Mouse (Mus musculus) large intestine, adult 2 months (tissue): ENCODE data around the gene Mogat1. TPM values are rescaled to one million over a fixed set of nuclear protein-coding genes. Genes with fewer than 3 reads are reported as not detected.
"Not testable (repeated sequence)": the region's sequence is repeated elsewhere in the genome, so short reads cannot be mapped to it uniquely, and the experiment has no call there.

Experiments
- DNase-seq: peaks from one replicate; pipeline ENCODE4 v3.0.0-alpha.2; 2012; ENCODE audit warnings: low read depth, low spot score
- WGBS: fragments of 180-500 bp; shearing (Covaris S2); methylation state at CpG from one replicate; pipeline ENCODE4 v1.1.7; 2018; 5-methylcytosine and 5-hydroxymethylcytosine counted together
- polyA plus RNA-seq: library from polyadenylated mRNA; depleted of rRNA; stranded (reverse); fragments of >200 nt; gene quantifications from 2 replicates; pipeline ENCODE4 v1.2.3, GENCODE M21; 2012; rRNA removed

Gene Mogat1
- polyA plus RNA-seq, 1 experiment = 0.98 TPM

DNA sequence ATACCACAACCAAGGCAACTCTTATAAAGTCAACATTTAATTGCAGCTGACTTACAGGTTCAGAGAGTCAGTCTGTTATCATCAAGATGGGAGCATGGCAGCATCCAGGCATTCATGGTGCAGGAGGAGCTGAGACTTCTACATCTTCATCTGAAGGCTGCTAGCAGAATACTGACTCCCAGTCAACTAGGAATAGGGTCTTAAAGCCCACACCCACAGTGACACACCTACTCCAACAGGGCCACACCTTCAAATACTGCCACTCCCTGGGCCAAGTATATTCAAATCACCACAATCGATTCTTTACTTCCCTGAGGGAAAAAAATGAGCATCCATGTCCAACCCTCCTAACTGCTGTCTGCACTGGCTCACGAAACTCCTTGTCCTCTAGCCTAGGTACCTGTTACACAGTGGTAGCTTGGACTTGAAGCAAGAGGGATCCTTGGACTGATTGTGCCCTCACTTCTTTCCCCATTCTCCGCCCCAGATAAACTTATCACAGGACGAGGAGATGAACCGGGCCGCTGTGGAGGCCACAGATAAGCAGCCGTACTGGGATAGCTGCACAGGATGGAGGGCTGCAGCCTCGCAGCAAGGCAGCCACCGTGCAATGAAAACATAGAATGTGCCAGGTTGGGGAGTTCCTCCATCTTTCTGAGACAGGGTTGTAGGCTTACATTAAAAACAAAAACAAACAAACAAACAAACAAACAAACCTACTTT lies 23.8 kb downstream of the Mogat1 start:
- no peak for DNase-seq
- WGBS = 87% methylated on average over 9 of the region's 9 CpGs

DNA sequence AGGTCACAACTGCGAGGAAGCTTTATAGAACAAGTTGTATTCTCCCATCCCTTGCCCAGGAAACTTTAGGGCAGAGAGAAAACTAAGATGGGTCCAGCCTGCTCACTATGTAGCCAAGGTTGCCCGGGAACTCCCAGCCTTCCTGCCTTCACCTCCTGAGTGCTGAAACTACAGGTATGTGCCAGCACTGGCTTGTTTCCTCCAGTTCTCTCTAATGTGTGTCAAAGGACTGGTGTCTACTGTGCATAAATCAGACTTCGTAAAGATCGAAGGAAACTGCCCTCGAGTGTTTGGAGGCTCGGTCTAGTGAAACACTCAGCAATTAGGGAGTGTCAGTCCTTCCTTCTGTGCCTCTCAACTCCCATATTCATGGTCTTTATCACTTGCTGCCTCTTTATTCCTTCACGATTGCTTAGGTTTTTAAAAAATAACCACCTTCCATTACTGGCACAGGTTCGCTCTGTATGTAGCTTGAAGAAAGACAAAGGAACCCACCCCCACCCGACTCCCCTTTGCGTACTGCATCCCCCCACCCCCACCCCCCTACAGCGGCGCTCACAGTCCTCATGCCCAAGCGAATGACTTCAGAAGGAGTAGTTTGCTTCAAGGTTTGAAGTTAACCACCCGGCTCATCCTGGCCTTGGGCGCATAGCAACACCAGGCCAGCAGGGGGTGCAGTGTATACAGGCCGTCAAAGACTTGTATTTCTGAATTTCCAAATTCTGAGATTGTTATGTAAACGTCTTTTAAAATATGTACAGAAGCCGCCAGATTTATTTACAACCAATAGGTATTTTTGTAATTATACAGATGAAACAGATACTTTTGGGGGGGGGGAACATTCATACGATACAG lies 25.7 kb downstream of the Mogat1 start:
- WGBS = 26% methylated on average over 19 of the region's 19 CpGs

DNA sequence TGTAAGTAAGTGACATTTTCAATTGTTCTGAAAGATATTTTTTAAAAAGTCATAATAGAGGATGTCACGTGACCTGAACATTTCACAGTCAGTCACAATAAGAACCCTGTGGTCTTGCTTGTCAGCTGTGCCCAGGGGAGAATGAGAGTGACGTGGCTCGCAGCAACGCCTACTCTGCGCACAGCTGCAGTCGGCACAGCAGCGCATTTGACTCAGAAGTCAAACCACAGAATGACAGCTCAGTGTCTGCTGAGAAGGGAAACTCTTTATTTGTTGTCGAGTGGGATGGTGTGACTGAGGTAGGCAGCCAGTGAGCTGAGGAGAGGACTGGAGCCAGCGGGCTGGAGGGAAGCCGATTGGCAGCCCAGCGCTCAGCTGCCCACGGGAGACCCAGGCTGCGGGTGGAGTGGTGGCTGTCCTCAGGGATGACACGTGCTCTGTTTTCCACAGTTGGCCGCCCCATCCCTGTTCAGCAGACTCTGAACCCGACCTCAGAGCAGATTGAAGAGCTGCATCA lies 26.8 kb downstream of the Mogat1 start:
- DNase-seq = no peak
- 43% methylated on average over 16 of the region's 16 CpGs for WGBS

More for the DNA sequence above, 25.7 kb downstream of the Mogat1 start:
- DNase-seq = no peak

DNA sequence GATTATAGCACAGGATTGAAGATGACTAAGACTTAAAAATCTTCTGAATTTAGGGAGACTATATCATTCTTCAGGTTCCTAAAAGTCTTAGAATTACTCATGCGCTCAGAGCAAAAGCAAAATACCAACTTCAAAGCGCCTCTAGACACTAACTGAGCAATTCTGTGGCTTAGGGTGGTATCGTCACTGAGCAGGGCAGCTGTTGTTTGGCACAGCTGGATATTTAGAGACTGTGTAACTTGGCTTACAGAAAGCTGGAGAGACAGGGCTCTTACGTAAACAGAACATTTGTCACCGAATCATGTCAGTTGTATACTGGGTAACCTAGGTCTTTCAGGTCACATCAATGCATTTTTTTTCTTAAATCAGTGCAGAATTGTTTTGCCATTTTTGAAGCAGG lies 27.6 kb downstream of the Mogat1 start:
- no peak for DNase-seq
- WGBS = 50% methylated on average over 5 of the region's 5 CpGs

DNA sequence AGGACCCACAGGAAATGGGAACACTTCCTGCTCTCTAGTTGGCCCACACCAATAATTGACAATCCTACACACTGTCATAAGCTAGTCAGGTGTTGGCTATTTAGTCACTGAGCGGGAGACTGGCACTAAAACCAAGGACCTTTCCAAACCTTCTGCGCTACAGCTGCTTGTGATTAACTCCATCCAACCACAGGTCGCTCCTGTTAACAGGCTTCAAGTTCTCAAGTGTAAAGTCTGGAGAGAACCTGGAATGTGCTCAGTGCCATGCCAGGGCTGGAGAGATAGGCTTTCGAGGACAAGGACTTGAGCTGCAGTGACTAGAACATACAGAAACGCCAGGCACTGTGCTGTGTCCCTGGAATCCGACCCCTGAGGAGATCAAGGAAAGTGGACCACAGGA lies 28.4 kb downstream of the Mogat1 start:
- WGBS = 79% methylated on average over 6 of the region's 6 CpGs
- no peak for DNase-seq

DNA sequence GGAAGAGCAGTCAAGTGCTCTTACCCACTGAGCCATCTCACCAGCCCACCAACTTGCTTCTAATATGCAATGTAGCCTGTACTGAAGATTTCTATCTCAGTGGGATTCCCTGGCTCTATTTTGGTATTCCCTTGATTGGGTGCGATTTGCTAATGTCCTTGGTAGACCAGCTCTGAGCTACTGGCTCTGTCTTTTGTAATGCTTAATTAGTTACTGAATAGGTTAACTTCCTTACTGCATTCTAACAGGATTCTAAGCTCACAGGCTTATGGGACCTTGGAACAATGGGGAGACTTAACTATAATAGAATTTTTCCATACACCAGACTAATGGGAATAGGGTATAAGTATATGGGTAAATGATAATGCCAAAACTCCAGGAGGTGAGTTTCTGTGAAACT lies 32.8 kb downstream of the Mogat1 start:
- WGBS = 93% methylated on average over 1 of the region's 1 CpGs

DNA sequence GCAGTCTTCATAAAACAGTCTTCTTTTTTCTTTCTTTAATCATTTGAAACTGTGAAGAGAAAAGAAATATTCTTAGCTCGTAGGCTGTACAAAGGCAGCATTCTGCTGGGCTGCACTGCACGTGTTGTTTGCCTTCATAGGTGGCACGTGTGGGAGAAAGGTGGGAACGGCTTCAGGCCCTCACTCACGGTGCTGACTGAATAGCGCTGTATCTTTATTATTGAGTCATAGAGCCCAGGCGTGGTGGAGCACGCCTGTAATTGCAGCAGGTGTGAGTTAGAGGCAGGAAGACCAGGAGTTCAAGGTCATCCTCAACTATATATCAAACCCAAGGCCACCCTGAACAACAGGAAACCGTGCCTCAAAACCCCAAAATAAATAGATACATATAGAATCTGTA lies 35.5 kb downstream of the Mogat1 start:
- WGBS = 26% methylated on average over 9 of the region's 9 CpGs
- no peak for DNase-seq

More for the DNA sequence above, 32.8 kb downstream of the Mogat1 start:
- DNase-seq = not testable (repeated sequence)

DNA sequence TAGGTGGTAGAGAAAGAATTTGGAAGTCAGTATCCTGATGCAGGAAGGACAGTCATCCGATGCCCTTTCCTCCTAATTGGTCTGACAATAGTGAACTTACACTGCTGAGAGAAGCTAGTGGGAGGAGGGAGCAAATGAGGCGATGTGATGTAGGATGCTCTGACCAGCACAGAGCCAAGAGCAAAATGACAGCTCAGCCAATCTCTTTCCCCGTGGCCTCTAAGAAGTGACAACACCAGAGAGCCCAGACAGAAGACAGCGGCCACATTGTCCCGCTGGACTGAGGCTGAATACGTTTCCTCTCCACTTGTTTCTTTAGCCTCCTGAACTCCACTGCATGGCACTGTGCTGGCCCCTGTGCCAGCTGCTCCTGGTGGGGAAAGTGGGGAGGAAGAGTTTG lies 38.2 kb downstream of the Mogat1 start:
- no peak for DNase-seq
- 73% methylated on average over 6 of the region's 6 CpGs for WGBS

DNA sequence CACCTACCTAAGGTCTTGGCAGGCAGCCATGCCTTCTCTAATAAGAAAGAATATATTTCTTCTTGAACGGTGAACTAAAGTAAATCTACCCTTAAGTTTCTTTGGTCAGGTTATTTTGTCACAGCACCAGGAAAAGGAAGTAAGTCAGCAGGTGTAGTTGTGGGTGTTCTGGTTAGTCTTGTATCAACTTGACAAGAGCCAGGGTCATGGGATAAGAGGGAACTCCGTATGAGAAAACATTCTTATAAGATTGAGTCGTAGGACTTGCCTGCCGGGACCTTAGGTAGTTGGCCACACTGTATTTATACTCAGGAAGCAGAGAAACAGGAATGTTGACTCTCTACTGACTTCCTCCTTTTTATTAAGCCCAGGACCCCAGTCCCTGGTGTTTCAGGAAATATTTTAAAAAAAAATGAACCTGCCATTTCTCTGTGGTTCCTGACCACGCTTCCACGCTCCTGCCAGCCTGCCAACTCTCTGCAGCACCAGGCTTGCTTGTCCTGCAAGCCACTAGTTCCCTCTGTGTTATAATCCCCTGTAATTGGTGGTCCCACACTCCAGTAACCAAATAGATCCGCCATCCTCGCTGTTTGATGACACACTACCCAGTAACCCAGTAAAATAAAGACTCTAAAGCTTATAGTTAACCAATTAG lies 43.3 kb downstream of the Mogat1 start:
- 59% methylated on average over 8 of the region's 8 CpGs for WGBS
- no peak for DNase-seq

DNA sequence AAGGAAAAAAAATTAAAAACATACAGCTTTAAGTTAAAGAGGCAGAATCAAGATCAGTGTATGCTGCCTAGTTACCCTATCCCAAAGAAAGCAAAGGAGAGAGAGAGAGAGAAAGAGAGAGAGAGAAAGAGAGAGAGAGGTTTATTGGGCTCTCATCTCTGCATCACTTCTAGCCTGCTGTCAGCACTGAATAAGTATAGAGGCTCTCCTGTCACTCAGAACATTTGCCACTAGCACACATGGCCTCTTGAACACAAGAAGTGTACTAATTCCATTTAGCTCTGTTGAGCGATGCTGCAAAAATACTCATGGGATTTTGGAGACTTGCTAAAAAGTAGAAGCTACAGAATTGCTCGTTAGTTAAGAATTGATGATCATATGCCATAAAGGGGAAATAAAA lies 56.2 kb downstream of the Mogat1 start:
- 90% methylated on average over 2 of the region's 2 CpGs for WGBS
- no peak for DNase-seq

DNA sequence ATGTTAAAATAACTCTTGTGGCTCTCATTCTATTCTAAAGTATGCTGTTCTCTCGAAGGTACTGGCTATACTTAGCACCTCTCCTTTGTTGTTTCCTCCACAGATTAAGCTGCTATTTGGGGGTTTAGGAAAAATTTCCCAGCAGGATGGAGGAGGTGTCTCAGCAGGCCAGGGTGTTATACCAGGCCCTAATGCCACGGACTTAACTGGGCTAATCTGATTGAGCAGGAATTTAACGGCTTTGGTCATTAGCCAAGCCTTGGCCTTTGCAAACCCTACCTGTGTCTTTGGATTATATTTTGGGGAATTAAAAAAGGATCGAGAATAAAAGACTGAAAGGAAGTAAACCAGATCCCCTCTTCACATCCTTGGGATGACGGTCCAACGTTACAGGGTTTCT lies 56.6 kb downstream of the Mogat1 start:
- no peak for DNase-seq
- WGBS = 62% methylated on average over 6 of the region's 6 CpGs

DNA sequence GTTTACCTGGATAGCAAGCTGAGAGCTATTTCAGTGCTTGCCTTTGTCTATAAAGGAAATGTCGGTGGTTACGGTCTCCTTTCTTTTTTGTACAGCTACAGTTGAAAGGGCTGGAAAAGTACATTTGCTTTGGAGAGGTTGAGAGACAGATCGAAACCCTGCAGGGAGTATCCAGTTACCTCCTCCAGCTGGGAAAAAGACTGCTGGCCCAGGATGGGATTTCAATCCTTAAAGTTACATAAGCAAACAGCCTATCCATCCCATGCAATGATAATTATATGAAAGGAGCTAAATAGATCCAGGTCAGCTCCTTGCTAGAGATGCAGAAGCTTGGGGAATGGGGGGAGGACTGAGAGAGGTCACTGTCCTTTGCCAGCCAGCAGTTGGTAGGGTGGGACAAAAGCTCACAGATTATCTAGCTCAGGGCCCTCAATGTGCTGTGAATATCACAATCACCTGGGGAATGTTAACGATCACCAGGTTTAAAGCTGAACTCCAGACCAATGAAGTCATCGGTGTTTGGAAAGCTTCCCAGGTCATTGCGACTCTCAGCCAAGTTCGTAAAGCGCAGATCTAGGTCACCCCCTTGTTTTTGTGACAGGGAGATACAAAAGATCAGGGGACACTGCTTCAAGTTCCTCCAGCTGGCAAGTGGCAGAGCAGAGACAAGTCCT lies 57.2 kb downstream of the Mogat1 start:
- WGBS = 32% methylated on average over 8 of the region's 8 CpGs
- peak; percentile 19 for DNase-seq

DNA sequence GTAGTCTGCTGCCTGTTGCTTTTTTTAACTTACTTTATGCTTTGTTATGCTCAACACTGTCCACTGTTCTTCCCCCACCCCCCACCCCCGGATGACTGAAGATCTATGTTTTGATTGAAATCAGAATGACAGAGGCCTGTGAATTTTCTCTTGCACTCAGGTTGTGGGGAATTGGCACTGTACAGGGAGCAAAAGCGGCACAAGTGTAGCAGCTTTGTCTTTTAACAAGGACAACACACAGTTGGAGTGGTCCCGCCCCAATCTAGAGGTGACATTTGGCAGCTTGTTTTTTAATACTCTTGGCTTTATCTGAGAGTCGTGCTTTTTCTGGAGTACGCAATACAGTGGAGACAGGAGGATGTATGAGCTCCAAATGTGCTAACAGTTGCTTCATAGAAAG lies 58.8 kb downstream of the Mogat1 start:
- DNase-seq = no peak
- WGBS = 70% methylated on average over 5 of the region's 5 CpGs

DNA sequence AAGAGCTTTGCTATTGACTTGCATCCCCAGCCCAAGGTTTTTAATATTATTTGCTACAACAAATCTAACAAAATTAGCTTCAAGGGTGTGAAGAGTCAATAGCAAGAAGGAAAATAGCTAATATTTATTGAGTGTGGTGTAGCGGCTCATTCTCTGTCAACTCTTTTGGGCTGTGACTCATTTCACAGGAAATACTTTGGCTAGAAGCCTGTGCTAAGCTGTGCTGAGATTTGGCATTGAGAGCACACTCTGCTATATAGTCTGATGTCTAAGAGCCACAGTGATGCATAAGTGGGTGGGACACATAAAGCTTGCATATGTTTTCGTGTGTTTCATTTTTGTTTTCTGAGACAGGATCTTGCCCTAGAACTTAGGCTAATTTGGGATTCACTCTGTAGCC lies 74.3 kb downstream of the Mogat1 start:
- DNase-seq = no peak
- WGBS = 63% methylated on average over 2 of the region's 2 CpGs

DNA sequence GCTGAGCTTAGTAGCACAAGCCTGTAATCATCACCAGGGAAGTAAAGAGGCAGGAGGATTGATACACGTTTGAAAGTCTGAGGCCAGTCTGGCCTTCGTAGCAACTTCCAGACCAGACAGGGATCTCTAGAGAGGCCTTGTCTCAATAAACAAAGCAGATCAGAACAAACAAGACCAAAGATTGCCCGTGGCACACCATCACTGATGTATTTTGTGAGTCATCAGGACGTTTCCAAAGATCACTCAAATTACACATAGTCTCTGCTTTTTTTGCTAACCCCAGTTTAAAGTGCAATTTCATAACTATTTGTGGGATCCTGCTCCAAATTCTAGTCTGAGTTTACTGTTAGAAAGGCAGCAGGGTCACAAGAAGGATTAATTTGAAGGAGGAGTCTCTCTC lies 76.2 kb downstream of the Mogat1 start:
- 20% methylated on average over 4 of the region's 4 CpGs for WGBS
- DNase-seq = no peak

Other genes starting within 250 kb of the Mogat1 start
- gene Sgpp2, start 200.6 kb upstream of the Mogat1 start, polyA plus RNA-seq = 42.2 and 50.1 TPM in 2 replicates
- 30.9 and 32.1 TPM in 2 replicates for gene Farsb, start 22.1 kb upstream of the Mogat1 start, polyA plus RNA-seq
- gene BC035947, start 1.2 kb downstream of the Mogat1 start, polyA plus RNA-seq = 1.1 and 3.5 TPM in 2 replicates
- 10.6 and 10.9 TPM in 2 replicates for gene Acsl3, start 146.8 kb downstream of the Mogat1 start, polyA plus RNA-seq
- 0.52 and 0.86 TPM in 2 replicates for gene Utp14b, start 147.0 kb downstream of the Mogat1 start, polyA plus RNA-seq